In the genomic region with DNA sequence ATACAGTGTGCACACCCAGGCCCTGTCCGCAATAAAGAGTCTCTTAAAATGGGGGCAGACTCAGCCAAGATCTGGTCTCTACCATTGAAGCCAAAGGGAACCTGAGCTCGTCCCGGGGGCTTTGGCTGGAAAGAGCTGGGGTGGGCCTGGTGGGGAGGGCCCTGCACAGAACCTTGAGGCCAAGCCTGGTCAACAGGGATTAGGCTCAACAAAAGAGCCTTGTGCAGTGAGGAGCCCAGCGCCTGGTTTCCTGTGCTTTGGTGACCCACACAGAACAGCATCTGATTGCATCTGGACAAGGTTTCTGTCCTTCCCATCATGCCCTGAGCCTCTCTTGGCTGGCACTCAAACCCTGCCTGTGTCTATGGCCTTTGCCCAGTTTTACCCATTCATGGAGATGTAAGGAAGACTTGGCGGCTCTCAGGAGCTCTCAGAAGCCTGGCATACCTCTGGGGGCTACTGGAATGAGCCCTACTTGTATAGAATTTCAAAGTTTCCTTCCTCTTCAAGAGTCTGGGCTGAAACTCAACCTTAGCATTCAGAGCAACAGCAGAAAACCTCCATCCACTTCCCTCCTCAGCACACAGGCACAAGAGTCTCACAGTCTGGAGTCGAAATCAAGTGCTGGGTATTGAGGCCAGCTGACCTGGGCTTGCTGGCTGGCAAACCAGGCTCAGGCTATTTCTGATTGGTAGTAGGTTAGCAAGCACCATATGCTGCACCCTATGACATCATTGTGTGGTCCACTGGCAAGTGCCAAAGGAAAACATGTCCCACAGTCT, we compare ENCODE assay signal across 13 mouse cellular contexts. TPM values are rescaled to one million over a fixed set of nuclear protein-coding genes. Genes with fewer than 3 reads are reported as not detected.
DNase-seq lines count a peak whose midpoint lies in the region; ATAC-seq and TF ChIP-seq lines count a peak whose summit lies in the region.
"Had no signal": no experiment of that assay in that cellular context is flagged by ENCODE, and none has a peak within 500 bp of the region (broad histone marks: within the 10 kb centered on the region; RNA-seq: fewer than 3 reads in every experiment).

No protein-coding gene starts in this region.

- WGBS in midbrain, embryonic 11.5 days: 82% methylated on average over 6 of the region's 6 CpGs
- WGBS in midbrain, embryonic 13.5 days: 74% methylated on average over 6 of the region's 6 CpGs
- 65% methylated on average over 6 of the region's 6 CpGs for WGBS in embryonic facial prominence, embryonic 15.5 days
- 83% methylated on average over 6 of the region's 6 CpGs for WGBS in stomach, embryonic 16.5 days
- WGBS in liver, embryonic 12.5 days (ENCODE audit: insufficient replicate concordance): 71% methylated on average over 6 of the region's 6 CpGs

- H3K9me3 ChIP-seq in midbrain, embryonic 11.5 days (ENCODE audit: control insufficient read depth, low read length): no peaks in the 10 kb centered on the region
- no peaks in the 10 kb centered on the region for H3K9me3 ChIP-seq in midbrain, embryonic 13.5 days
- H3K9me3 ChIP-seq in embryonic facial prominence, embryonic 15.5 days (replicated peaks): no peaks in the 10 kb centered on the region
- no peaks in the 10 kb centered on the region for H3K9me3 ChIP-seq in stomach, embryonic 16.5 days (replicated peaks; ENCODE audit: control insufficient read depth, low read length)
- H3K9me3 ChIP-seq in liver, embryonic 12.5 days (replicated peaks): no peaks in the 10 kb centered on the region
- H3K9me3 ChIP-seq: heart, embryonic 10.5 days; megakaryocyte, embryonic 14.5 days; neural tube, embryonic 13.5 days had no signal

- H3K9ac ChIP-seq in midbrain, embryonic 11.5 days (ENCODE audit: low read length): no peak overlapping the region
- no peak overlapping the region for H3K9ac ChIP-seq in midbrain, embryonic 13.5 days (replicated peaks)
- H3K9ac ChIP-seq in embryonic facial prominence, embryonic 15.5 days: no peak overlapping the region
- no peak overlapping the region for H3K9ac ChIP-seq in stomach, embryonic 16.5 days (ENCODE audit: low read length)
- H3K9ac ChIP-seq in liver, embryonic 12.5 days: no peak overlapping the region
- H3K9ac ChIP-seq: neural tube, embryonic 13.5 days had no signal

- peak; percentile 47 for DNase-seq in gastrocnemius, adult 2 months
- no peak for DNase-seq in gastrocnemius, postnatal 10 days
- peak; percentile 79 for DNase-seq in midbrain, embryonic 11.5 days (ENCODE audit: low spot score, missing footprints)
- DNase-seq in yolk sac, embryonic 10.5 days (ENCODE audit: low spot score): no peak
- DNase-seq: adrenal gland, adult 2 months had no signal

- H3K4me1 ChIP-seq in midbrain, embryonic 11.5 days (ENCODE audit: control insufficient read depth, insufficient read depth, low read length): no peaks in the 10 kb centered on the region
- H3K4me1 ChIP-seq in midbrain, embryonic 13.5 days (replicated peaks): 0 out of 2 replicates have a peak, but pooled peaks cover 8% of the 10 kb centered on the region
- H3K4me1 ChIP-seq in embryonic facial prominence, embryonic 15.5 days: peaks cover 9% of the 10 kb centered on the region; the same call in 1 of the 2 replicates
- H3K4me1 ChIP-seq in stomach, embryonic 16.5 days (ENCODE audit: control insufficient read depth, insufficient read depth, low read length): no peaks in the 10 kb centered on the region
- H3K4me1 ChIP-seq in liver, embryonic 12.5 days: no peaks in the 10 kb centered on the region
- H3K4me1 ChIP-seq: heart, embryonic 10.5 days; megakaryocyte, embryonic 14.5 days had no signal

- H3K27ac ChIP-seq in gastrocnemius, adult 2 months: peak overlapping the region; percentile 53
- no peak overlapping the region for H3K27ac ChIP-seq in midbrain, embryonic 11.5 days (ENCODE audit: low read depth, low read length)
- no peak overlapping the region for H3K27ac ChIP-seq in midbrain, embryonic 13.5 days
- H3K27ac ChIP-seq in embryonic facial prominence, embryonic 15.5 days (replicated peaks): no peak overlapping the region; the same call in 1 of the 2 replicates
- H3K27ac ChIP-seq in stomach, embryonic 16.5 days (ENCODE audit: low read length): no peak overlapping the region
- H3K27ac ChIP-seq in liver, embryonic 12.5 days: no peak overlapping the region
- H3K27ac ChIP-seq: heart, embryonic 10.5 days; neural tube, embryonic 13.5 days had no signal

- no peaks in the 10 kb centered on the region for H3K27me3 ChIP-seq in midbrain, embryonic 11.5 days (ENCODE audit: control insufficient read depth, insufficient read depth, low read length)
- H3K27me3 ChIP-seq in midbrain, embryonic 13.5 days: peaks cover 4% of the 10 kb centered on the region; the same call in 1 of the 2 replicates
- no peaks in the 10 kb centered on the region for H3K27me3 ChIP-seq in embryonic facial prominence, embryonic 15.5 days
- H3K27me3 ChIP-seq in stomach, embryonic 16.5 days (ENCODE audit: control insufficient read depth, insufficient read depth, low read length): no peaks in the 10 kb centered on the region
- peaks cover 32% of the 10 kb centered on the region; the same call in 1 of the 2 replicates for H3K27me3 ChIP-seq in liver, embryonic 12.5 days (replicated peaks)
- H3K27me3 ChIP-seq: neural tube, embryonic 13.5 days had no signal

- no peak overlapping the region for H3K4me2 ChIP-seq in midbrain, embryonic 11.5 days
- H3K4me2 ChIP-seq in midbrain, embryonic 13.5 days (replicated peaks): no peak overlapping the region
- H3K4me2 ChIP-seq in embryonic facial prominence, embryonic 15.5 days (replicated peaks): no peak overlapping the region
- no peak overlapping the region for H3K4me2 ChIP-seq in stomach, embryonic 16.5 days (ENCODE audit: low read depth, low read length)
- no peak overlapping the region for H3K4me2 ChIP-seq in liver, embryonic 12.5 days
- H3K4me2 ChIP-seq: neural tube, embryonic 13.5 days had no signal

- no peak for ATAC-seq in midbrain, embryonic 11.5 days (ENCODE audit: low FRiP score)
- ATAC-seq in midbrain, embryonic 13.5 days: no peak
- ATAC-seq in embryonic facial prominence, embryonic 15.5 days (ENCODE audit: insufficient number of reproducible peaks, low FRiP score, low TSS enrichment, low read depth): peak; percentile 58; the same call in 1 of the 2 replicates
- ATAC-seq in stomach, embryonic 16.5 days (ENCODE audit: insufficient read depth, low FRiP score): peak; percentile 18; the same call in 1 of the 2 replicates
- no peak for ATAC-seq in liver, embryonic 12.5 days
- ATAC-seq: intestine, postnatal 0 days had no signal

- H3K4me3 ChIP-seq in gastrocnemius, adult 2 months: no peak overlapping the region
- no peak overlapping the region for H3K4me3 ChIP-seq in midbrain, embryonic 11.5 days (ENCODE audit: low read depth, low read length)
- no peak overlapping the region for H3K4me3 ChIP-seq in midbrain, embryonic 13.5 days (replicated peaks)
- H3K4me3 ChIP-seq in embryonic facial prominence, embryonic 15.5 days (replicated peaks): no peak overlapping the region
- no peak overlapping the region for H3K4me3 ChIP-seq in stomach, embryonic 16.5 days (replicated peaks; ENCODE audit: low read length)
- H3K4me3 ChIP-seq in liver, embryonic 12.5 days: no peak overlapping the region
- H3K4me3 ChIP-seq: heart, embryonic 10.5 days; megakaryocyte, embryonic 14.5 days; neural tube, embryonic 13.5 days had no signal

- no peak for TF ChIP-seq CTCF in gastrocnemius, adult 2 months (IDR thresholded peaks at IDR 0.05)

- intact Hi-C loops in gastrocnemius, adult 2 months (cut with DNase I): loop anchor here (2.0 to 10.0 kb wide), 2 partner anchors 123 to 237 kb away; no protein-coding TSS in a partner anchor

- H3K36me3 ChIP-seq in midbrain, embryonic 11.5 days (ENCODE audit: control insufficient read depth, insufficient read depth, low read length): no peaks in the 10 kb centered on the region
- no peaks in the 10 kb centered on the region for H3K36me3 ChIP-seq in midbrain, embryonic 13.5 days
- no peaks in the 10 kb centered on the region for H3K36me3 ChIP-seq in embryonic facial prominence, embryonic 15.5 days
- H3K36me3 ChIP-seq in stomach, embryonic 16.5 days (ENCODE audit: control insufficient read depth, insufficient read depth, low read length): no peaks in the 10 kb centered on the region
- H3K36me3 ChIP-seq in liver, embryonic 12.5 days: no peaks in the 10 kb centered on the region
- H3K36me3 ChIP-seq: heart, embryonic 10.5 days; neural tube, embryonic 13.5 days had no signal

RNA-seq across cellular contexts. Expression of gene Cpxm2, which starts 57.6 kb away (rescaled TPM):
- total RNA-seq in gastrocnemius, adult 2 months (2021): 10 to 100 TPM in 1 of 2 experiments, 1 to 10 TPM in 1; 5.2 to 17.2 TPM
- total RNA-seq in gastrocnemius, postnatal 10 days (2021): 10 to 100 TPM; 13.1 to 14.6 TPM
- 0.72 and 1.3 TPM in 2 replicates for polyA plus RNA-seq in midbrain, embryonic 11.5 days (2014; fragmentation: Nextera tagmentation; extraction: Ambion mirVana)
- polyA plus RNA-seq in midbrain, embryonic 13.5 days (2015; fragmentation: Nextera tagmentation; extraction: Ambion mirVana): 0.54 and 0.75 TPM in 2 replicates
- polyA plus RNA-seq in embryonic facial prominence, embryonic 15.5 days (2015; fragmentation: Nextera tagmentation; extraction: Ambion mirVana): 15.6 and 23.7 TPM in 2 replicates
- polyA plus RNA-seq in stomach, embryonic 16.5 days (2015; fragmentation: Nextera tagmentation; extraction: Ambion mirVana): 4.5 and 4.8 TPM in 2 replicates
- polyA plus RNA-seq in liver, embryonic 12.5 days (2016; fragmentation: Nextera tagmentation; extraction: Ambion mirVana): 0.12 and 0.13 TPM in 2 replicates

Comparison
In these comparisons a context has a peak if more than half of its experiments do, and no peak if none do; other contexts are left out.
1. DNase-seq: peak in gastrocnemius, adult 2 months (single experiment) and midbrain, embryonic 11.5 days (single experiment); none in gastrocnemius, postnatal 10 days (single experiment) and yolk sac, embryonic 10.5 days (single experiment).
2. ATAC-seq: peak in embryonic facial prominence, embryonic 15.5 days (single experiment) and stomach, embryonic 16.5 days (single experiment); none in midbrain, embryonic 11.5 days (single experiment), midbrain, embryonic 13.5 days (single experiment) and liver, embryonic 12.5 days (single experiment).